Mouse (Mus musculus): ENCODE measurements at regions not wholly inside any gene's neighbourhood (a gene's known extent, or its start where the extent isn't known, plus 50 kb on each side); places are given as distances from the start of the nearest gene placed in this dataset.
"Not testable (repeated sequence)": the region's sequence is repeated elsewhere in the genome, so short reads cannot be mapped to it uniquely, and the experiment has no call there.

DNA sequence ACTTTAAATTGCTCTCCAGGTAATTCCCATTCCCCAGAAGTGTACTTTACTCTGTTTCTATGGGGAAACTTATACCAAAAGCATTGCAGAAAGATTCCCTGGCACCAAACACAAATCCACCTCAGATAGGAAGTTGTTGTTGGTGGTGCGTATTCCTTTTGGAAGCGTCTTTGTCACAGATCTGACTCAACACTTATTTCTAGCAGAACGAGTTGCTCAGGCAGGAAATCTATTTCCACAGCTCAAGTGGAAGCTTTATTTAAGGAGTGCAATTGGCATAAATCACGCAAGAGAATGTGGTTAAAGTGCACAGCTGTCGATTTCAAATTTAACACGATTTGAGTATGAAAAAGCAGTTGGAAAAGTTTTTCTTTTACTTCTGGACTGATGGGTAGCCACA lies 436.9 kb upstream of the Ghitm start:
- DNase-seq: no peak

DNA sequence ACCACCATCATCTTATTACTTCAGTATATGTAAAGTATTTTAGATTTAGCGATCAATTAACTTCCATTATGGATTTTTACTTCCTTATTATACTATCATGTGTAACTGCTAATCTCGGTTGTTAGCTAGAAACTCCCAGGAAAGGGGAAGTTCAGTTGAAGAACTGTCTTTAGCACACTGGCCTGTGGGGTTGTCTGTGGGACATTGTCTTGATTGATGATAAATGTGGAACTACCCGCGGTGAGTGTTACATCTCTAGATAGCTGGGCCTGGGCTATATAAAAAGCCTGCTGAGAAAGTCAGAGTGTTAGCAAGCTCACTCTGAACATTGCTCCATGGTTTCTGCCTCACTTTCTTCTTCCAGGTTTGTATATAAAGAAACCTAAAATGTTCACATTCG lies 423.2 kb upstream of the Ghitm start:
- no peak for DNase-seq

GRCm38 (mm10) chr14:37523616-37524015 lies 388.5 kb upstream of the Ghitm start:
- DNase-seq: no peak

GRCm38 (mm10) chr14:37520631-37521030 lies 385.6 kb upstream of the Ghitm start:
- DNase-seq: not testable (repeated sequence)

GRCm38 (mm10) chr14:37505314-37505713 lies 370.2 kb upstream of the Ghitm start:
- DNase-seq: no peak

GRCm38 (mm10) chr14:37490711-37491110 lies 355.6 kb upstream of the Ghitm start:
- no peak for DNase-seq

DNA sequence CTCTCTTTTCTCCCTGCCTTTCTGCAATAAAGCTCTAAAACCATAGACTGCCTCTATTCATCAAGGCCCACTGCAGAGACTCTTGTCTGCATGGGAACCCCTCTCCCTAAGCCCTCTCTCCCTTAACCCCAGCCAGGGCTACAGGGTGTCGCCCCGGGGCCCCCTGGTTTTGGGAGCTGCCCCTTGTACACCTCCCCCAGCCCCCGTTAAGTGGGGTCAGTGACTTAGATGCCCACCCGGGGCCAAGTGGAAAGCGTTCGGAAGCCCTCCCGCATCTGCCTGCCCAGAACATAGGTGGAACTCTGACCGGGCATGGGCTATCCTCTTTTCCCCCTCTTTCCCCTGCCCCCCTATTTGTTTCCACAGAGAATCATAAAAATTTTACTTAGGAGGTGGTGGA lies 350.2 kb upstream of the Ghitm start:
- DNase-seq: no peak

DNA sequence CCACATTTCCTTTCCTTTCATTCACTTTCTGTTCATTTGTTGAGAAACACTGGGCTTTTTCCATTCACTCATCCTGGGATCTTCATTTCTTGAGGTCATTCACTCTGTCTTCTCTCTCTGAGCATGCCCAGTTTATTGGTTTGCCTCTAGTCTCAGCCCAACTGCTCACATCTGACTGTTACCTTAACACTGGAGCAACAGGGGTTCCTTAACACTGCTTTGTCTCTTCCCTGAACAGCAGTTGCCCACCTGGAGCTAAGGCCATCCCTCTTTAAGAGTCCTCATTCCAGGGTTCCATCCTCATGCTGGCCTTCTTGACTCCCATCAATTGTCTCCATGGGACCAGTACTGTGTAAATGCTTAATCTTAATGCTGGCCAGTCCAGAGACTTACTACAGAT lies 342.5 kb upstream of the Ghitm start:
- DNase-seq: no peak

- no peak for DNase-seq
Measured at GRCm38 (mm10) chr14:37468711-37469110, 333.6 kb upstream of the Ghitm start.

DNA sequence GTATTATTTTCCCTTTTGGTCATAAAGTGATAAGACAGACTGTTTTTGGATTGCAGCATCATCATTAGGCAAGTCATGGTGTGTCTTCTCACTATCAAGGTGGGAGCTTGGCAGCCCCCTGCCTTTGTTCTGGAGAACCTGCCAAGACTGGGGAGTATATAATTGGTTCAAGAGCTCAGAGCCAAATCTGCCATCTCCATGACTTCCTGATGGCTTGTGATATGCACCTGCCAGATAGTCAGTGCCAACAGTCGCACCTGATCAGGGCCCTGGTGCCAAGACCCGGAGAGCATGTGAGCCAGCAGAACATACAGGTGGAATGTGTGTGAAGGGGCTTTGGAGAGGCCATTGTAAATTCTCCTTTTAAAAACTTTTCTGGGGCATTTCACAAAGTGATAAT lies 305.8 kb upstream of the Ghitm start:
- DNase-seq: no peak

GRCm38 (mm10) chr14:37430656-37431055 lies 295.6 kb upstream of the Ghitm start:
- DNase-seq: no peak

- no peak for DNase-seq
Measured at GRCm38 (mm10) chr14:37425506-37425905, 290.4 kb upstream of the Ghitm start.

DNA sequence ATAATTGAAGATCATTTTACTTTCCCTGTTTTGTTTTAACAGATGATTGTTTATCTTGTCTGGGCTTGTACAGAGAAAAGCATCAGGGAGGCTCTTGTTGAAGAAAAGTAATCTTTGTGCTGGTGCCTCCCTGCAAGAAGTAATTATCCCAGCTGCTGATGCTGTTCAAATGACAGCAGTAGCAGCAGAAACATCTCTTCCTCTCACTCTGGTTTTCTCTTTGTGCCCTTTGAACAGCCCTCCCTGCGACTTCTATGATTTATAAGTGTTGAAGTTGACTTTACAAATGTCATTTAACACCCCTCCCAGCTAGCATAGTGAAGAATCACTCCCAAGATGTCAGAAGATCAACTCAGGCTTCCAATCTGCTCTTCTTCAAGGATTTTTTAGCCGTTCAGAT lies 286.5 kb upstream of the Ghitm start:
- DNase-seq: no peak

DNA sequence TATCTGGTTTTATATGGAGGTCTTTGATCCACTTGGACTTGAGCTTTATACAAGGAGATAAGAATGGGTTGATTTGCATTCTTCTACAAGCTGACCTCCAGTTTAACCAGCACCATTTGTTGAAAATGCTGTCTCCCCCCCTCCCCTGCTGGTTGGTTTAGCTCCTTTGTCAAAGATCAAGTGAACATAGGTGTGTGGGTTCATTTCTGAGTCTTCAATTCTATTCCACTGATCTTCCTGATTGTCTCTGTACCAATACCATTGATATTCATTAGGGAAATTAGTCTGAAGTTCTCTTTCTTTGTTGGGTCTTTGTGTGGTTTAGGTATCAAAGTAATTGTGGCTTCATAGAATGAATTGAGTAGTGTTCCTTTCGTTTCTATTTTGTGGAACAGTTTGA lies 277.5 kb upstream of the Ghitm start:
- DNase-seq: not testable (repeated sequence)

DNA sequence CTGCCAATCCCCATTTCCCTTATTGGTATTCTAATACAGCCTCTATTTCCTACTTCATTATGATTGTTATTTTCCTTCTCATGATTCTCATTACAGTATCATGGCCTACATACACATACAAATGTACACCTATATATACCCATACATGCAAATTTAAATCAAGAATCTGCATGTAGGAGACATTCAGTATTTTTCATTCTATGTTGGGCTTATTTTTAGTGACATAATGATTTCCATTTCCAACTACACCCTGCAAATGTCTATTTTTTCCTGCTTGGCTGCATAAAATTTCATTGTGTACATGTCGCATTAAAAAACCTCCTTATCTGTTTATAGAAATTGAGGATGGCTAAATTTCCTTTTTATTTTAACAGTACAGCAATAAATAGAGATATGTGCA lies 236.9 kb upstream of the Ghitm start:
- no peak for DNase-seq

GRCm38 (mm10) chr14:37361896-37362295 lies 226.8 kb upstream of the Ghitm start:
- no peak for DNase-seq

DNA sequence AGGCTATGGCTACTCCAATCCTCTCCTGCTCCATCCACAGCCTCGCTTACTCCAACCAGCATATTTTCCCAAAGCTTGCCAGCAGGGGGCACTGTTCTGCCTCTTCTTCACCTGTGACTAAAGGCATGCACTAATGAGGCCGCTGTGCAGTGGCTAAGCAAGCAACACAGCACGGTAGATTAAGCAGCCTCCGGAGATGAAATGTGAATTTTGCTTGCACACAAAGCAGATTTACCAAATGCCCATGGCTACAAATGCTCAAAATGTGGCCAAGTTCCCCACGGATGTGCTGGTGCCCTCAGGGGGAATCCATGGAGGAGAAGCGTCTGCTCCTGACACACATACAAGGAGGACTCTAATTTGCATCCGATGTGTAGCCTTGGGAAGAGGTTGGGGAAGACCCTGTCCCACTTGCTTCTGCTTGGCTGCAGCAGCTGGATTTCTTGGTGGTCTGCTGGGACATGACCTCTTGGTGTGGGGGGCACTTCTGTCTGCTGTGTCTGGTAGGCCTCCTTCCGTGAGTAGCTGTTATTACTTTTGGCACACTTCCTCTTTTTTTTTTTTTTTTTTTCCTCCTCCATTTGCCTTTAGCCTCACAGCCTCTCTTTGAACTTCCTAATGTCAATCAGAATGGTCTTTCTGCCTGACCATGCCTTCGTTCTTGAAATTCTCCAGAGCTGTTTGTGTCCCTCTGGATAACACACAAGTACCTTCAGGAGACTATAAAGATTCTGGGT lies 221.1 kb upstream of the Ghitm start:
- DNase-seq: peak; percentile 19

DNA sequence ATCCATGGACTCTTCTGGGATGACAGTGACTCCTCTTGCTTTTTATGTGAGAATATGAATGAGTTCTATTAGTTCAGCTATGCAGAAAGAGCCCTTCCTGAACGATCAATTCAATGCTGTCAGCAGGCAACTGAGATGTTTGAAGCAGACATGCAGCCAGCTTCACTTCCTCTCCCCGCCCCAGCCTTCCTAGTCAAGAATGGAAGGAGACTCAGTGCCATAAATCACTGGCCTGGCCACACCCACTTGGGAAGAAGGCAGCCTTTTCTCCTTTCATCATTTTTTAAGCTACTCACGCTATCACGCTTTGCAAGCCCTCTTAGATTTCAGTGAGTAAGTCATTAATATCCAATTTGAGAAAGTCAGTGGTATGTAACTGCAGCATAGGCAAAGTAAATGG lies 188.3 kb upstream of the Ghitm start:
- DNase-seq: peak; percentile 19

GRCm38 (mm10) chr14:37315239-37315895 lies 180.3 kb upstream of the Ghitm start:
- DNase-seq: no peak

GRCm38 (mm10) chr14:37313906-37314305 lies 178.8 kb upstream of the Ghitm start:
- no peak for DNase-seq

- DNase-seq: no peak
Measured at GRCm38 (mm10) chr14:37312887-37313286, 177.8 kb upstream of the Ghitm start.

GRCm38 (mm10) chr14:37306622-37307274 lies 171.7 kb upstream of the Ghitm start:
- no peak for DNase-seq

DNA sequence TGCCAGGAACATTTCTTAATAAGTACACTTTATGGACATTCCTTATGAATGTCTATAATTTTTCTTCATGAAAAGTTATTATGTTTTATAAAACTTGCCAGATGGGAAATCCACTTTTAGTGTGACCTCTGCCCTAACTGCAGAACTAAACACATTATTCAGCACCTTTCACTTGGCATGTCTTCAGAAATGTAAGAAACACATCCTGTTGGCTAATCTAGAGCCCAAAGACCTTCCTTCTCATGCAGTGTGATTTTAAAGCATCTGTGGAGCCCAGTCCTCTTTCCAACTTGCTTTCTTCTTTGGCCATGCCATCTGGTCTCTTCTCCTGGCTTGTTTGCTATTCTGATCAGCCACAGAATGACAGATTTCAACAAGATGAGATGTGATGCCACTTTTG lies 163.6 kb upstream of the Ghitm start:
- no peak for DNase-seq

- no peak for DNase-seq
Measured at GRCm38 (mm10) chr14:37296531-37296930, 161.5 kb upstream of the Ghitm start.
